Mouse (Mus musculus) spleen, embryonic (tissue): ENCODE results near the gene Tcfl5.

Experiments used
- CTCF ChIA-PET: fragments of 350-600 bp; sonication (Branson Sonifier 250); formaldehyde crosslinking; loops from one replicate; lab custom pipeline; 2022; lab: Charles Lee

The Tcfl5 gene

GRCm38 (mm10) chr2:180642555-180643260, at the start of gene Tcfl5:
Gene Tcfl5 (minus strand): TSS chr2:180642708.
- CTCF ChIA-PET = no interaction called here

GRCm38 (mm10) chr2:180689841-180690240, 47.3 kb upstream of the Tcfl5 start:
- CTCF ChIA-PET = interaction anchor here (1.0 kb wide), 1 partner anchor 16 kb away, joined by 3 read pairs; no protein-coding TSS in a partner anchor

- CTCF ChIA-PET = no interaction called here
These were observed 41.5 kb upstream of the Tcfl5 start for GRCm38 (mm10) chr2:180684031-180684430.

- CTCF ChIA-PET = no interaction called here
These were observed 41.0 kb upstream of the Tcfl5 start for GRCm38 (mm10) chr2:180683524-180683923.

- CTCF ChIA-PET = interaction anchor here (1.7 kb wide), 1 partner anchor 64 kb away, joined by 4 read pairs; no protein-coding TSS in a partner anchor
These were observed 38.7 kb upstream of the Tcfl5 start for GRCm38 (mm10) chr2:180681225-180681624.

GRCm38 (mm10) chr2:180678609-180679140, 36.2 kb upstream of the Tcfl5 start:
- CTCF ChIA-PET = interaction anchor here (0.5 to 1.1 kb wide), 4 partner anchors 21 to 629 kb away, joined by 3 to 7 read pairs (median 5); partner anchors contain the start of genes Dido1 and Gid8

GRCm38 (mm10) chr2:180676706-180677105, 34.2 kb upstream of the Tcfl5 start:
- CTCF ChIA-PET = no interaction called here

GRCm38 (mm10) chr2:180662008-180662407, 19.5 kb upstream of the Tcfl5 start:
- CTCF ChIA-PET = no interaction called here

GRCm38 (mm10) chr2:180660521-180660920, 18.0 kb upstream of the Tcfl5 start:
- CTCF ChIA-PET = no interaction called here

- CTCF ChIA-PET = no interaction called here
These were observed 17.0 kb upstream of the Tcfl5 start for GRCm38 (mm10) chr2:180659353-180660150.

- CTCF ChIA-PET = interaction anchor here (1.2 kb wide), 1 partner anchor 72 kb away, joined by 5 read pairs; no protein-coding TSS in a partner anchor
These were observed 15.9 kb upstream of the Tcfl5 start for GRCm38 (mm10) chr2:180658381-180658780.

- CTCF ChIA-PET = interaction anchor here (0.7 to 1.2 kb wide), 2 partner anchors 67 to 73 kb away, joined by 3 to 5 read pairs; no protein-coding TSS in a partner anchor
These were observed 15.0 kb upstream of the Tcfl5 start for GRCm38 (mm10) chr2:180657394-180658013.

- CTCF ChIA-PET = no interaction called here
These were observed 12.6 kb upstream of the Tcfl5 start for GRCm38 (mm10) chr2:180655150-180655549.

GRCm38 (mm10) chr2:180654666-180655065, 12.2 kb upstream of the Tcfl5 start:
- CTCF ChIA-PET = no interaction called here

GRCm38 (mm10) chr2:180646841-180647240, 4.3 kb upstream of the Tcfl5 start:
- CTCF ChIA-PET = interaction anchor here (0.7 kb wide), 1 partner anchor 90 kb away, joined by 7 read pairs; no protein-coding TSS in a partner anchor

- CTCF ChIA-PET = no interaction called here
These were observed 1.1 kb upstream of the Tcfl5 start for GRCm38 (mm10) chr2:180643626-180644025.

GRCm38 (mm10) chr2:180641576-180642554, 643 bp downstream of the Tcfl5 start:
- CTCF ChIA-PET = no interaction called here

GRCm38 (mm10) chr2:180611882-180612281, 30.6 kb downstream of the Tcfl5 start:
- CTCF ChIA-PET = no interaction called here

GRCm38 (mm10) chr2:180610283-180610682, 32.2 kb downstream of the Tcfl5 start:
- CTCF ChIA-PET = no interaction called here

GRCm38 (mm10) chr2:180604781-180605180, 37.7 kb downstream of the Tcfl5 start:
- CTCF ChIA-PET = no interaction called here
